Mouse (Mus musculus) frontal cortex, postnatal 10 days (tissue): ENCODE data around the gene Calu.

Source experiments
- DNase-seq, 2 experiments: peaks; one replicate each; pipeline ENCODE4 v3.0.0; 2022; ENCODE audit warnings: low spot score in 2 of 2, mixed read lengths in 1 of 2

Calu gene

GRCm38 (mm10) chr6:29420596-29420995, 72.7 kb downstream of the Calu start:
- no peak for DNase-seq

- no peak for DNase-seq
Measured at GRCm38 (mm10) chr6:29425118-29425517, 77.2 kb downstream of the Calu start.

GRCm38 (mm10) chr6:29426331-29426730, 78.5 kb downstream of the Calu start:
- DNase-seq = no peak
